Mouse (Mus musculus): ENCODE results near the gene Dbndd2.

The Dbndd2 gene

DNA sequence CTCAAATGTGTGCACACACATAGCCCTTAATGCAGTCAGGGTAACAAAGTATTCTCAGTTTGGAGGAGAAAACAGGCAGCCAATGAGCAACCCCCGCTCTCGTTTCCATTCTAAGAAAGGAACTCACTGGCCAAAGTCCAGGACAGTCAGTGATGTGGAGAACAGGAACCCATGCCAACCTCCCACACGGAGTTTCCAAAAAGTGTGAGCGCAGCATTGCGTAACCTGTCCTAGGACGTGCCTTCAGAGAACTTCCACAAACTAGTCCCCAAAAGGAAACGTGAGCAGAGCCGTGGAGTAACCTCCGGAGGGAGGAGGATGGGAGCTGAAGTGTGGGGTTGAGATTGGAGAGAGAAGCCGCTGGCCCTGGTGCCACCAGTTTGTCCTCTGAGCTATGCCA, 31.1 kb upstream of the Dbndd2 start:
- DNase-seq: no peak

DNA sequence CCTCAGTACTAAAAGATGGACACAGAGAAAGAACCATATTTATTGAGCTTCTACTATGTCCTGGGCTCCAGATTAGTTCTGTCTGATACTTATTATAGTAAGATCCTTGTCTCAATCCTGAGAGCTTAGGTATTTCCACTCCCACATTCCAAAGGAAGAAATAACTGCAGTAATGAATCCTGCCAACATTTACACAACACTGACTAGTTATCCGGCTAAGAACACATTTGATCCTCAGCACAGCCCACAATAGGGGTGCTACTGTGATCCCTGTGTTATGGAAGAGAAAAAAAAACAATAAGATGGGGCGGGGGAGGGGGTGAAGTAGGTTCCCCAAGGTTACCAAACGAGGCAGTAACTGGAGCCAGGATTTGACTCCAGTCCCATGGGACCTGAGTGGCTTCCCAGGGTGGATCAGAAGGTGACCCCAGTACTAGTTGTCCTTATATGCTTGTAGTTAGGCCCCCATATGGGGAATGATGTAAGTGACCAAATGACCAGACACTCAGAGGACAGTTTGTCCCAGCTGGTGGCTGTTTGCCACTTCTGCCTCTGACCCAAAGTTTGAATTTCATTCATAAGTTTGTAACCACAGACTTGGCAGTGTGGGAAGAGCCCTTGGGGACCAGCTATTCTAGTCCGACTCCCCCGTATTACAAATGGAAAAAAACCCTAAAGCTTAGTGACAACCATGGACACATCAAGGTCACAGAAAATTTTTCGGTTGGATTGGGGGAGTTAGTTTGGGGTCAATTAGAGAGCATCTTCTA, 30.3 kb upstream of the Dbndd2 start:
- DNase-seq: no peak

DNA sequence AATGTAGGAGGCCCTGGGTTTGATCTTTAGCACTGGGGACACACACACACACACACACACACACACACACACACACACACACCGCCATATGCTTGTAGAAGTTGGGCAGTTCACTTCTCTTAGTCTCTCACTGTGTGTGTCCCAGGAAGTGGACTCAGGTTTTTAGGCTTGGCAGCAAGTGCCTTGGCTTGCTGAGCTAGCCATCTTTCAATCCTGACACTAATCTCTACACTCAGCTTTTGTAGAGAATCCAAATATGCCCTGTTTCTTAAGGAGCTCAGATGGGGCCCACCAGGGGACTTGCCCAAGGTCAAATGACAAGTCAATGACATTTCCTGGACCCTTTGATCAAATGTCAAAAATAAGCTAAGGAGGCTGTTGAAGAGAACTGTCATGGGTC, 29.5 kb upstream of the Dbndd2 start:
- no peak for DNase-seq

DNA sequence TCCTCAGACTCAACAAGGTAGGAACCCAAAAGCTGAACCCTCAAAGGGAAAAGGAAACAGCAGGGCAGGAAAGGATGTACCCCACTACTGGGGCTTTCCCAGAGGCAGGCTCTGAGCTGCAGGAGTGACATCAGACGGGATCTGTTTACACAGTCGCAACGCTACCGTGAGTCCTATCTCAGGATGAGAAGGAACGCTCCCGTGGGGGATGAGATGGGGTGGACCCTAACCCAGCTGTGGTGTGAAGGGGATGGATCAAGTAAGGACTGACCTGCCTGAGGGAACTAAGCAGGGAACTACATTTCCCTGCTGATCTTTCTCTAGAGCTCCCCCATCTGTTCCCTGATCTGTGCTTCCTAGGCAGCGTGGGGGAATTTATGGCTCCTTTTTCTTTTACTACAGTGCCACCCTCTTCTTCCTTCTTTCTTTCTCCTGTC, 29.0 kb upstream of the Dbndd2 start, which contains the start of gene Sys1:
Gene Sys1, plus strand, starts transcription at position 101 of the 437 bp plus-strand sequence.
- DNase-seq: no peak

DNA sequence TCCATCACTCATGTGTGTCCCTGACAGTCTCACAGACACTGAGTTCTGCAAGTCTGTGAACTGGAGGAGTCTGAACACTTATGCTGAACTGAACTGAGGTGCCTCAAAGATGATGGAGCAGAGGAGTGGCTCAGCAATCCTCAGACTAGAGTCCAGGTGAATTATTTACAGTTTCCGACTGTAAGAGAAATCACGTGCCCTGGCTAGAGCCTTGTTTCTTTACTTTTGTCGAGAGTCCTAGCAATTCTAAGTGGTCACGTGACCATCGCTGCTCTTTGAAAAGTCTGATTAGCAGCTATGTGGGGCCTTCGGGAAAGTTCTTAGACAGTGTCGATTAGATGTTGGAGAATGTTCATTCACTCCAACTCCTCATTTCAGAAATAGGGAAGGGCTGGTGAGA, 28.0 kb upstream of the Dbndd2 start:
- DNase-seq: no peak

DNA sequence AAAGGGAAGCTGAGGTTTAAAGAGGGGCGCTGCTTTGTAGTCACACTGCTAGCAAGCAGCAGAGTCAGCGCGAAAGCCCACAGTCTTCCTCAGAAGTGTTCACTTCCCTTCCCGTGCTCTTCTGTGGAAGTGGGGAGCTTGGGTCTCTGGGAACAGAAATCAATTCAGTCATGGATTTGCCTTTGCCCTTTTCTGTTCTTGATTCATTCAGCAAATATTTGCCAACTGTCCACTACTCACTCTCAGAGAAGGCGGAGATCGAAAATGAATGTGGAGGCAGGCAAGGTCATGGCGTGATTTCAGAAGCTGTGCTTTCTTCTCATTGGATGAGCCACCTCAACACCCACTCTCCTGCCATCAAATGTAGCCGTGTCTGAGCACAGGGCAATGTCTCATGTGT, 27.4 kb upstream of the Dbndd2 start:
- DNase-seq: no peak

DNA sequence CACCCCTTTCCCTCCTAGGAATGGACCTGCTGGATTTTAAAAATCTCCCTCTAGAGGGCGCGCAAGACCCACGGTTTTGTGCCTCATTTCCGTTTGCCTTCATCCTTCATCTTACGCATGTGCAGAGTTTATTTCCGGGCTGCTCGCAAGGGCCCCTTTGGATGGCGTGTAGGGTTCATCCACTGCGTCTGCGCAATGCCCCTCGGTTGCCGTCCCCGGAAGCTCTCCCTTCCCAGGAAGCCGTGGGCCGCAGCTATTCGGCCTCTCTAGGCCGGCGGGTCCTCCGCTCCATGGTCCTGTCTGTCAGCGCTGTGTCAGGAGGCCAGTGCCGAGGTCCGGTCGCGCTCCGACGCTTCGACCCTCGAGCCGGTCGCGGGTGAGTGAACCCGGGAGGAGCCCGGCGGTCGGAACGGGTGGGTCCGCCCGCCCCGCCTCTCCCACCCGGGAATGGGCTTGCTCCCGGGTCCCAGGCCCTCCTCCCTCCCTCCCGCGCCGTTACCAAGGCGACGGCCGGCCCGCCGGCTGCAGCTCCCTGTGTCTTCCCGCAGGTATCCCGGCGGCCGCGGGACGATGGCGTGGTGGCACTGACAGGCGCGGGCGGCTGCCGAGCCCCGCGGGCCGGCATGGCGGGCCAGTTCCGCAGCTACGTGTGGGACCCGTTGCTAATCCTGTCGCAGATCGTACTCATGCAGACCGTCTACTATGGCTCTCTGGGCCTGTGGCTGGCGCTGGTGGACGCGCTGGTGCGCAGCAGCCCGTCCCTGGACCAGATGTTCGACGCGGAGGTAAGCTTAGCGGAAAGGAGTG, 25.0 kb upstream of the Dbndd2 start, which contains the start of gene Gm20458:
Gene Gm20458, plus strand, starts transcription at position 223 of the 807 bp plus-strand sequence.
- peak; percentile 94 for DNase-seq

DNA sequence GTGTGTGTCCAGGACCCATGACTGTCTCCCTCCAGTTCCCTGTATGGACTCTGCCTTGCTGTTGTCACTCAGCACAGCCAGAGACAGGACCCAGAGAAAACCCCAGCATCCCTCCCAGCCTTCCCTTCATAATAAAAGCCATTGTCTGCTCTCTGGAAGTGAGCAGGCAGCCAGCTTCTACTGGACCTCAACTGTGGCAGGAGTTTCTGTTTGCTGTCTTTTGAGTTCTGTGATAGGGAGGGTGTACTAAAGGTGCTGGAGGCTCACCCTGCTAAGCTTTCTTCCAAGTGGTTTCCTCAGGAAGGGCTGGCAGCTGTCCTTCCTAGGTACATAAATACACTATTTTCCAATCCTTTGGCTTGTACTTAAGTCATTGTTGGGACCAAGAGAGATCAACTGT, 20.7 kb upstream of the Dbndd2 start:
- DNase-seq: no peak

DNA sequence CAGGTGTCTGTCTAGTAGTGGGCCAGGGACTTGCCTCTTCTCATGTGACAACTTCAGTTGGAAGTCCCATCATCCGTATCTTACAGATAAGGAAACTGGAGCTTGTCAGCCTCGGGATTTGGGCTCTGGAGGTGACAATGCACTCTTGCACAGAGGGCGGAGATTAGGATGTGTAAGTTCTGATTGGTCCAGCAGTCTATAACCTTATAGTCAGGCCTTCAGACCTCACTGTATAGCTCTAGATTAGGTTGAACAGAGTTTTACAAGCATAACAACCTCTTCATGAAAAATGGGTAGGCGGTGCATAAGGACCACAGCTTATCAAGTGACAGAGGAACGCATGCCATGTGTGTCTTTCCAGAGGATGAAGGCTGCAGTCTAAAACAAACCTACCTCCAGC, 19.1 kb upstream of the Dbndd2 start:
- no peak for DNase-seq

DNA sequence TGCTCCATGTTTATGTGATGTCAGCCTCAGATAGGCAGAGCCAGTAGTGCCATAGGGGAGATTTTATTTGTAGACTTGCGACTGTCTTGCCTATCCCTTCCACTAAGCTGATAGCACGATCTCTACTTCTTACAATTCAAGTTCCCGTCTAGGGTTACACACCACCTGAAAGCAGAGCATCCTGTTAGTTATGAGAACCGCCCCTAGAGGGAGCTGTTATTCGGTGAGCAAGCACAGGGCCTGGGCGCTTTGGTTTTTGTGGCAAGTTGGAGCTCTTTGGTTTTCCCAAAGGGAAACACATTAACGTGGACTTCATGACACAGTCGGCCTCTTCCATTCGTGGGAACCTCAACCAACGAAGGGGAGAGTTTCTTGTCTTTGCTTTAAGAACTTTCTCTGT, 15.7 kb upstream of the Dbndd2 start:
- DNase-seq: peak; percentile 55

DNA sequence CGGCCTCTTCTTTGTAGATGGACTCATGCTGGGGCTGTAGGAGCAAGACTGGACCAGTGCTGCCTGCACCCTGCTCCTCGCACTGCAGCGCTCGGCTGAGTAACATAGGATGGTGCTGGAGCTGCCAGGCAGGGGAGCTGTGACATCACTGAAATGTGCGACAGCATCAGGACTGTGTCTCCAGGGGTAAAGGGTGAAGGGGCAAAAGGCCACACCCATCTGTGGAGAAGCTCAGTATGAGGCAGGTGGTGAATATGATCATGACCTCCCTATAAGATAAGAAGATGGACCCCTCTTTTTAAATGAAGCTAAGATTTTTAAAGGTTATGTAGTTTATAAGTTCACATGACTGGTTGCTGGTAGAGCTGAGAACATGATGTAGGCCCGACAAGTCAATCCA, 12.3 kb upstream of the Dbndd2 start, which contains the start of gene Trp53tg5:
Gene Trp53tg5, minus strand, starts transcription at position 101 of the 400 bp plus-strand sequence.
- no peak for DNase-seq

DNA sequence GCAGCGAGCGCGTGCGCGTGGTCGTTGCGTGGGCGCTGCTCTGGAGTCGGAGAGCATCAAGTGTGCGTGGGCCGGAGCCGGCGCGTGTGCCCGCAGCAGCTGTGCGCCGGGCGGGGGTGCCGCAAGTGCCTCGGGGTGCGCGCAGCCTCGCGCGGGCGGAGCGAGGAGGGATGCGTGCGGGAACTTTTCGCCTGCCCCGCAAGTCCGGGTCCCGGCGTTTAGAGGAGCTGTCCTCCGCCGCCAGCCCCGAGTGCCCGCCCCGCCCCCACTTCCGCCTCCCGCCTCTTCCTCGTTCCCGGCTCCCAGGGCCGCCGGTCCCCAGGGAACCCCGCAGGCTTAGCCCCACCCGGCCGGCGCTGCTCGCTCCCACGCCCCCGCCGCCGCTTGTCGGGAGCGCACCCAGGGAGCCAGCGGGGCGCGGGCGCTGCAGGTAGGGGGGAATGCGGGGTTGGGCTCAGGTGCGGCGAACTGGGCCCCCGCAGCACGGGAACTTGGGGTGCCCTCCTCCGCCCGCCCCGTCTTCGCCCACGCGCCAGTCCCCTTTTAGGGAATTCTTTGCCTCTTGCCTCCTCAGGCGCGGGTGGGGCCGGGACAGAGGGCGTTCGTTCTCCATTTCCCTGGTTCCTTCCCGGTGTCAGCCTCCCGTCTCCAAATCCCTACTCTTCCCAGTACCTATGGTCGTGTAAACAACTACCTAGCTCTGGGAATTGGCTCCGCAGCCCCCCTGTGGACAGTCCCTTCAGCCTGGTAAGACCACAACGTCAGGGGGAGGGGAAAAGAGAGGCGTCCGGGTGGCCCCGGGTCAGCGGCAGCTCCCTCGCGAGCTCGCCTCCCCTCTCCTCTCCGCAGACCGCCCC, 580 bp downstream of the Dbndd2 start:
- DNase-seq: no peak

DNA sequence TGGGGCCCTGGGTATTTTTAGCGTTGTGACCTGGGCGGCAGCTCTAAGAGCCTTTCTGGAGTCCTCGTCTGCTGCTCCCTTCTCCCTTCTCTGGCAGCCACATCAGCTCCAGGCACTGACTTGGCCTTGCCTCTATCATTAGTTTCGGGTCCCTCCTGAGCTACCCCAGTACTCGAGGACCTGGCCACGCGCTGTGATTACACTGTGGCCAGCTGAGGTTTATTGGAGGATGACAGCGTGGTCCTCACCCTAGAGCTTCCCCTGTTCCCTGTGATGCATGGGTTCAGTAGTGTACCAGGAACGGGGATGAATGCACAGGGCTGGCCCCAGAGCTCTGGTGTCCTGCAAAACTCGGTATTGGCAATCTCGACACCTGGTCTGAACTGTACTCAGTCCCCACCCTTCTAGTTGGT, 1.2 kb downstream of the Dbndd2 start:
- DNase-seq: no peak

DNA sequence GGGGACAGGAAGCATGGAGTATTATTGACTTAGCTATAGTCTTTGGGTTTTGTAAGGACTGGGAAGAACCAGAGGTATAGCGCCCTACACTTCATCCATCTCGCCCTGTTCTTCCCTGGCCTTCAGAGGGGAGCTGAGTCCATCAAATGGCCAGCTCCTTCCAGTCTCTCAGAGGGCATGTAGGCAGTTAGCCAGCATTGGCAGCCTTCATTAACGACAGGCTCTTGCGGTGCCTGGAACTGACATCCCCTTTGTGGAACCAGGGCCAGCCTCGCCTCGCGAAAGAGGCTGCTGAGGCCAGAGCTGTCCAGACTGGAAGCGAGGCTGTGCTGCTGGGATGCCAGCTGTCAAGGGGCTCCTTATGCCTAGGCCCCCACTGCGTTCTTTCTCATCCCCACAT, 1.9 kb downstream of the Dbndd2 start:
- no peak for DNase-seq

DNA sequence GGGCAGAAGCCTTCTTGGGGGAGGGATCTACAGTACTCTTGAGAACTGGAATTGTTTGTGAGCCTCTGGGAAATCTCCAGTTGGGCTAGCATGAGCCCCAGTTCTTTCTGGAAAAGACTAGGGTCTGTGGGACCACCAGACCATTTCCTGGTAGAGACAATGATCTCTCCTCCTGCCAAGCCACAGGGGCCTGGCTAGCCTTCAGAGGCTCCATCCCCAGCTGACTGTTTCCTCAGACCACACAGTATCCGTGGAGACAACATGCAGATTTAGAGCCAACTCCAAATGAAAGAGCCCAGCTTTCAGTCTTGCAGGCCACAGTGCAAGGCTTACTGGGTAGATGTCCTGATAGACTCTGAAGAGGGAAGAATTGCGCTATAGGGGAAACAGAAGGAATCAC, 8.2 kb downstream of the Dbndd2 start:
- DNase-seq: no peak

DNA sequence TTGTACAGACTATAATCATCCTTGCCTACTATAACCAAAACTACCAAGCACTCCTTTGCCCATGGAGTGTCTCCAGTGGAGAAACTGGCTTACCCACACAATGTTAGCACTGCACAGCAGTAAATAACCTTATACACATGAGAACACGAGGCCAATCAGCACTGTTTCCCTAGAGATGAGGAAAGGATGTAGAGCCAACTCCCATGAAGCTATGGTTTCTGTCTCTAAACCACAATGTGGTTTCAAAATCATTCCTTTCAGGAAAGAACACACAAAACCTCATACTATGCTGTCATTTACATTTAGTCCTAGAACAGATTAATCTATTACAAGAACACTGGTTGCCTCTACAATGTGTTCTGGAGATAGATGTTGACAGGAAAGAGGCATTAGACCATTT, 10.4 kb downstream of the Dbndd2 start:
- DNase-seq: no peak

DNA sequence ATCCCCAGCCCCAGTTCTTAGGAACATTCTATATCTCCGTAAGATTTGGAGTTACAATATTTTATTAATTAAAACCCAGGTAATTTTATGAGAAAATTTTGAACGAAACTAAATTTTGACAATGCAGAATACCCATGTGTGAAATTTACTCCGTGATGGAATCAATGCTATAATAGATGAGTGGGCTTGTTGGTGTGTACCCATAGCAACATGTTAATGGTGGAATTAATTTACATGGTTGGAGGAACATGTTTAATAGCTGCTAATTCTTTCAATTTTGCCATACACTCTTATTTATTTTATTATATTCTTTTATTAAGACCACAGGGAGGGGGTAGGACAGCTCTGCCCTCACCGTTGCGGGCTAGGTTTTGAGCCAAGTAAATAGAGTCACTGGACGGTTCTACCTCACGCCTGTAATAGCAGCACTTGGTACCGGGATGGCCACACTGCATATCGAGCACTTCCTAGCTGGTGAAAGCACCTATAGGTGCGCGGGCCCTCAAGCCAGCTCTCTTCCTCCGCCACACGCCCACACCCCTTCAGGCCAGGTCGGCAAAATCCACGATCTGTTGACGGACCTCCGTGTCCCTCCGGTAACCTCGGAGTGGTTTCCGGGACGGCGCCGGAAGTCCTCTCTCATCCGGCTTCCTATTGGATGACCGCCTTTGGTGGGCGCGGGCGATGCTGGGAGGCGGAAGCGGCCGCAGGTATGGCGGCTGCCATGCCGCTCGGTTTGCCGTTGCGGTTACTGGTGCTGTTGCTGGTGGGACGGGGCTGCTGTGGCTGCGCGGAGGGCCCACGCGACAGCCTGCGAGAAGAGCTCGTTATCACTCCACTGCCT, 11.2 kb downstream of the Dbndd2 start, which contains the start of gene Pigt:
Gene Pigt, plus strand, starts transcription at position 674 of the 844 bp plus-strand sequence.
- DNase-seq: peak; percentile 86

DNA sequence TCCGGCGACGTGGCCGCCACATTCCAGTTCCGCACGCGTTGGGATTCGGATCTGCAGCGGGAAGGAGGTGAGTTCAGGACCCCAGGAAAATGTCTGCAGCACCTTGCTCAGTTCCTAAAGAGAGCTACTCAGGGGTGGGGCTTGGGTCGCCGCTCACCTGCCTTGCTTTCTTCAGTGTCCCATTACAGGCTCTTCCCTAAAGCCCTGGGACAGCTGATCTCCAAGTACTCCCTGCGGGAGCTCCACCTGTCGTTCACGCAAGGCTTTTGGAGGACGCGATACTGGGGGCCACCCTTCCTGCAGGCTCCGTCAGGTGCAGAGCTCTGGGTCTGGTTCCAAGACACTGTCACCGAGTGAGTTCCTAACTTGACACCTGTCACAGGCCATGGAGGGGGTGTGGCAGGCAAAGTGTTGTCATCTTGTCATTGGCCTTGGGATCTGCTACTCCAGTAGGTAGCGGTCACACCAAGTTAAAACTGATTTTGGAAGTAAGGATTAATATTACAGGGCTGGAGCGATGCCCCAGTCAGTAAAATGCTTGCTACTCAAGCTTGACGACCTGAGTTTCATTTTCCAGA, 11.9 kb downstream of the Dbndd2 start:
- DNase-seq: no peak

DNA sequence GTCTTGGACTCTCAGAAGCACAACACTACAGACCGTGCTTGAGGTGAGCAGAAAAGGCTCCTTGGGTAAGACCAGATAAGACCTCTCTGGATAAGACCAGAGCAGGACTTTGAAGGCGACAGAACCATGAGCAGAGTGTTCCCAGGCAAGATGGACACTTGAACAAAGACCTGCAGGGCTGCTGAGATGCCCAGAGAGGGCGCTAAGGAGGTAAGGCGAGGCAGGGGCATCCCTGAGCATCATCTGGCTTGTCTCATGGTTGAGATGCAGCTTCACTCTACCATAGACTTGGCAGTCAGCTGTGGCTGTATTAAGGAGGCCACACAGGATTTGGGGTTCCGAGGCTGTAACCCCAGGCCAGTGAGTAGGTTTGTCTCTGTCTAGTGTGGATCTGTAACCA, 13.4 kb downstream of the Dbndd2 start:
- no peak for DNase-seq

DNA sequence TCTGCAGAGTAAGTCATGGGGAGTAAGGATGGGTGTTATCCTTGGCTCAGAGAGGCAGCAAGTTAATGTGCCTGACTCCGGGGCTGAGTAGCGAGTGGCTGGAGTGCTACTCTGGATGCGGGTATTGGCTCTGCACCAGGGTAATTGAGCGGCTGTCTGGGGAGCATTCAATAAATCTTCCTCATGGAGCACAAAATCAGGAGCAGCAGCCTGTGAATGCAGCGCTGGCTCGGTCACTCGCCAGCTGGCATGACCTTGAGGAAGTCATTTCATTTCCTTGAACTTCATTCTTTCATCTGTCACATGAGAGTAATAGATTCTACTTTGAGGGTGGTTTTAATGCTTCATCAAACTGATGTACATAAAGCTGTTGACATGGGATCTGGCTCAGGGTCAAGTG, 14.6 kb downstream of the Dbndd2 start:
- DNase-seq: no peak

DNA sequence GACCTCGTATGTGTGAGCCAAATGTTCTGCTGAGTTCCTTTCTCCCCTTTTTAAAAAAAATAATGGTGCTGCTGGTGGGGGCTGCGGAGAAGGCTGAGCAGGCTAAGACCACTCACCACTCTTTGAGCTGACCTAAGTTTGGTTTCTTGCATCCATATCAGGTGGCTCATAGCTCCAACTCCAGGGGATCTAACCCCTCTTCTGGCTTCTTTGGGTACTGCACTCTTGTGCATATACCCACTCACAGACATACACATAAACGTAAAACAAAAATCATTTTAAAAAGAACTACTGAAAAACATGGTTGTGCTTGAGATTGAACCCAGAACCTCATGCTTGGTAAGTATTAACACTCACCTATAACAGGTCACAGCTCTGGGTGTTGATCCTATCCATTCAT, 19.0 kb downstream of the Dbndd2 start:
- no peak for DNase-seq

Measured in thymus, postnatal 25 days (tissue).